ENCODE assay signal across 20 mouse cellular contexts in the genomic region with DNA sequence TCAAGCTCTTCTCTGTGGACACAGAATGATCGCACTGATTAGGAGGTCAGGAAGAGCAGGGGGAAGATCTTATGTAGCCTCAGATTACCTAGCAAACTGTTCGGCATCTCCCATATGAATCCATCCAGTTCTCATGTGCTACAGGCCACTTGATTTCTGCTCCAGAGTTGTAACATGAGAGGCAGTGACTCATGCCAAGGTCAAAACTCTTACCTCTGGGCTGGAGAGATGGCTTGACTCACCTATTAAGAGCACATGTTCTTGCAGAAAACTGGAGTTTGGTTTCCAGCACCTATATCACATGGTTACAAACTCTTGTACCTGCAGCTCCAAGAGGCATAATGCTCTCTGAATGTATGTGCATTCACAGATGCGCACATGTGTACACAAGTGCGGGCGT.
A peak's percentile ranks its signal among the peaks of the same experiment; 100 is the strongest.
DNase-seq lines count a peak whose midpoint lies in the region; ATAC-seq and TF ChIP-seq lines count a peak whose summit lies in the region.
"Had no signal": no experiment of that assay in that cellular context is flagged by ENCODE, and none has a peak within 500 bp of the region (broad histone marks: within the 10 kb centered on the region; RNA-seq: fewer than 3 reads in every experiment).

No protein-coding gene starts in this region.

- no peaks in the 10 kb centered on the region for H3K9me3 ChIP-seq in lung, postnatal 0 days (ENCODE audit: low read length)
- H3K9me3 ChIP-seq in liver, postnatal 0 days (ENCODE audit: low read length): no peaks in the 10 kb centered on the region
- H3K9me3 ChIP-seq: embryonic facial prominence, embryonic 10.5 days; embryonic facial prominence, embryonic 12.5 days; forebrain, embryonic 13.5 days; forebrain, embryonic 15.5 days had no signal

- H3K27me3 ChIP-seq in lung, postnatal 0 days (replicated peaks; ENCODE audit: insufficient read depth, low read length): no peaks in the 10 kb centered on the region
- H3K27me3 ChIP-seq in liver, postnatal 0 days (ENCODE audit: insufficient read depth, low read length): no peaks in the 10 kb centered on the region
- H3K27me3 ChIP-seq: embryonic facial prominence, embryonic 12.5 days; forebrain, embryonic 13.5 days; forebrain, embryonic 15.5 days had no signal

- 83% methylated on average over 5 of the region's 5 CpGs for WGBS in lung, postnatal 0 days
- 90% methylated on average over 5 of the region's 5 CpGs for WGBS in lung, adult 2 months
- WGBS in liver, postnatal 0 days (ENCODE audit: insufficient replicate concordance): 85% methylated on average over 5 of the region's 5 CpGs

- no peak for ATAC-seq in lung, postnatal 0 days
- no peak for ATAC-seq in liver, postnatal 0 days
- ATAC-seq: activated CD4-positive, CD25-positive, alpha-beta regulatory T cell, adult 4 months; forebrain, embryonic 13.5 days; forebrain, embryonic 15.5 days; forebrain, postnatal 0 days; Patski had no signal

- H3K27ac ChIP-seq in lung, postnatal 0 days (ENCODE audit: low read length): no peak overlapping the region
- H3K27ac ChIP-seq in liver, postnatal 0 days (ENCODE audit: low read depth): no peak overlapping the region
- H3K27ac ChIP-seq: embryonic facial prominence, embryonic 10.5 days; embryonic facial prominence, embryonic 12.5 days; forebrain, embryonic 13.5 days; forebrain, embryonic 15.5 days had no signal

- no peak for TF ChIP-seq POLR2A in lung, adult 2 months (IDR thresholded peaks at IDR 0.05; ENCODE audit: borderline replicate concordance, extremely low read depth, low read depth, low read length)

- H3K4me1 ChIP-seq in lung, postnatal 0 days (ENCODE audit: insufficient read depth, low read depth, low read length): no peaks in the 10 kb centered on the region
- no peaks in the 10 kb centered on the region for H3K4me1 ChIP-seq in lung, adult 2 months (ENCODE audit: control insufficient read depth, insufficient read depth, low read length)
- no peaks in the 10 kb centered on the region for H3K4me1 ChIP-seq in liver, postnatal 0 days (ENCODE audit: insufficient read depth)
- H3K4me1 ChIP-seq: forebrain, embryonic 13.5 days; forebrain, embryonic 15.5 days had no signal

- TF ChIP-seq CTCF in lung, postnatal 0 days (IDR thresholded peaks at IDR 0.05): no peak
- no peak for TF ChIP-seq CTCF in lung, adult 2 months (IDR thresholded peaks at IDR 0.05; ENCODE audit: insufficient read depth, low read length)
- no peak for TF ChIP-seq CTCF in liver, postnatal 0 days (IDR thresholded peaks at IDR 0.05; ENCODE audit: low read depth)

- no peaks in the 10 kb centered on the region for H3K36me3 ChIP-seq in lung, postnatal 0 days (ENCODE audit: insufficient read depth, low read length)
- H3K36me3 ChIP-seq in liver, postnatal 0 days (replicated peaks; ENCODE audit: insufficient read depth, low read length): no peaks in the 10 kb centered on the region
- H3K36me3 ChIP-seq: embryonic facial prominence, embryonic 10.5 days; embryonic facial prominence, embryonic 12.5 days; forebrain, embryonic 15.5 days had no signal

- H3K4me2 ChIP-seq in lung, postnatal 0 days (replicated peaks; ENCODE audit: low read depth, low read length): no peak overlapping the region
- no peak overlapping the region for H3K4me2 ChIP-seq in liver, postnatal 0 days (ENCODE audit: low read depth, low read length)
- H3K4me2 ChIP-seq: embryonic facial prominence, embryonic 12.5 days; forebrain, embryonic 13.5 days; forebrain, embryonic 15.5 days had no signal

- DNase-seq in lung, postnatal 0 days (ENCODE audit: low spot score): peak; percentile 59
- no peak for DNase-seq in lung, postnatal 14 days
- DNase-seq in lung, postnatal 36 days: peak; percentile 57
- DNase-seq in lung, adult 2 months: no peak
- no peak for DNase-seq in liver, postnatal 0 days
- DNase-seq: adrenal gland, adult 8-10 months; adrenal gland, postnatal 14 days; adrenal gland, postnatal 36 days; cerebellum, adult 11-12 months; cerebellum, adult 2 months; cerebellum, adult 9-10 months; cerebellum, postnatal 10 days; cerebellum, postnatal 25 days; forebrain, postnatal 0 days had no signal

- no peak overlapping the region for H3K9ac ChIP-seq in lung, postnatal 0 days (replicated peaks; ENCODE audit: low read depth)
- no peak overlapping the region for H3K9ac ChIP-seq in liver, postnatal 0 days (replicated peaks)
- H3K9ac ChIP-seq: embryonic facial prominence, embryonic 12.5 days; forebrain, embryonic 13.5 days; forebrain, embryonic 15.5 days; forebrain, postnatal 0 days had no signal

- no peak overlapping the region for H3K4me3 ChIP-seq in lung, postnatal 0 days (ENCODE audit: low read depth, low read length)
- no peak overlapping the region for H3K4me3 ChIP-seq in lung, adult 2 months (replicated peaks; ENCODE audit: extremely low read depth, low read depth, low read length)
- no peak overlapping the region for H3K4me3 ChIP-seq in liver, postnatal 0 days (ENCODE audit: low read depth, low read length)
- H3K4me3 ChIP-seq: embryonic facial prominence, embryonic 10.5 days; embryonic facial prominence, embryonic 12.5 days; forebrain, embryonic 13.5 days; forebrain, embryonic 15.5 days had no signal

- TF ChIP-seq EP300 in lung, postnatal 0 days (IDR thresholded peaks at IDR 0.05): no peak
- no peak for TF ChIP-seq EP300 in liver, postnatal 0 days (IDR thresholded peaks at IDR 0.05; ENCODE audit: low read depth)

Comparison
In these comparisons a context has a peak if more than half of its experiments do, and no peak if none do; other contexts are left out.
1. DNase-seq: peak in lung, postnatal 0 days (single experiment) and lung, postnatal 36 days (single experiment); none in lung, postnatal 14 days (single experiment), lung, adult 2 months (single experiment) and liver, postnatal 0 days (single experiment).